Mouse (Mus musculus) kidney, adult 2 months (tissue): ENCODE measurements around the gene Pcsk6. TPM values are rescaled to one million over a fixed set of nuclear protein-coding genes. Genes with fewer than 3 reads are reported as not detected.
A peak's percentile ranks its signal among the peaks of the same experiment; 100 is the strongest.
"Not testable (repeated sequence)": the region's sequence is repeated elsewhere in the genome, so short reads cannot be mapped to it uniquely, and the experiment has no call there.

Experiments used
- DNase-seq: peaks from one replicate; pipeline ENCODE4 v3.0.0; 2021
- H3K27ac ChIP-seq: fragments of 200-500 bp; 2 replicates; pipeline ENCODE4 v1.5.1; 2012; ENCODE audit warnings: low read depth, low read length, control low read depth, inconsistent platforms; ENCODE audit not compliant: insufficient read depth
- H3K27me3 ChIP-seq: fragments of 200-500 bp; replicated peaks from 2 replicates; pipeline ENCODE4 v1.6.1; 2012; ENCODE audit warnings: mild to moderate bottlenecking, moderate library complexity, low read length, inconsistent platforms; ENCODE audit not compliant: control insufficient read depth, insufficient read depth
- H3K36me3 ChIP-seq: fragments of 200-500 bp; 2 replicates; pipeline ENCODE4 v1.6.1; 2012; ENCODE audit warnings: mild to moderate bottlenecking, moderate library complexity, low read length, inconsistent platforms; ENCODE audit not compliant: control insufficient read depth, insufficient read depth
- H3K4me1 ChIP-seq: fragments of 200-500 bp; 2 replicates; pipeline ENCODE4 v1.6.1; 2011; ENCODE audit warnings: low read length; ENCODE audit not compliant: control insufficient read depth, insufficient read depth
- H3K4me3 ChIP-seq: fragments of 200-500 bp; 2 replicates; pipeline ENCODE4 v1.5.1; 2011; ENCODE audit warnings: mild to moderate bottlenecking, low read depth, low read length, control low read depth; ENCODE audit not compliant: insufficient read depth
- CTCF ChIP-seq: fragments of 200-500 bp; conservative IDR thresholded peaks from 2 replicates; pipeline ENCODE4 v1.5.1; 2011; ENCODE audit warnings: low read depth, mild to moderate bottlenecking, control low read depth, low read length, moderate library complexity, mixed read lengths; ENCODE audit not compliant: insufficient read depth, insufficient read length
- POLR2A ChIP-seq: fragments of 200-500 bp; IDR thresholded peaks from one replicate; pipeline ENCODE4 v1.6.1; 2011; ENCODE audit warnings: low read depth, low read length, control low read depth
- WGBS: fragments of 180-500 bp; shearing (Covaris S2); methylation state at CpG from one replicate; pipeline ENCODE4 v1.1.7; 2018; 5-methylcytosine and 5-hydroxymethylcytosine counted together
- polyA plus RNA-seq: library from polyadenylated mRNA; depleted of rRNA; stranded (reverse); fragments of >200 nt; gene quantifications from 2 replicates; pipeline ENCODE4 v1.2.3, GENCODE M21; 2012

The Pcsk6 gene
- polyA plus RNA-seq, 1 experiment: 25.0 TPM

DNA sequence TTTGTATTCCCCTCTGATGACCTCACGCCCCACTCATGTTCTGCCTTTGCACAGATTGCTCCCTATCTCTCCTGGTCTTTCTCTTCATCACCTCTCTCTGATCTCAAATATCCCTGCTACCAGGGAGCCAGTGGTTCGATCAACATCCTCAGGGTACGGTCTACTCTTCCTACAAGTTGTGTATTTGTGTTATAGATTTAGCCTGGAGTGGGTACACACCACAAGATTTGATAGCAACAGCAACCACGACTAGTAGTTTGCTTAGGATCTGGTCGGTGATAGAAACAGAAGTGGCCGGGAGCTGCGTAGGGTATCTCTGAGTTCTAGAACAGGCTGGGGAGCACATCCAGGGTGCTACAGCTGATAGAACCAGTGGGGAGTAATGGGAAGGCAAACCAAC, 54.3 kb downstream of the Pcsk6 start:
- Histone ChIP-seq H3K4me1 (no peaks in the 10 kb centered on the region), H3K27me3 (no peaks in the 10 kb centered on the region), H3K27ac (no peak overlapping the region), H3K36me3 (no peaks in the 10 kb centered on the region), H3K4me3 (no peak overlapping the region)
- 93% methylated on average over 7 of the region's 7 CpGs for WGBS
- TF ChIP-seq CTCF (no peak), POLR2A (no peak)
- no peak for DNase-seq

DNA sequence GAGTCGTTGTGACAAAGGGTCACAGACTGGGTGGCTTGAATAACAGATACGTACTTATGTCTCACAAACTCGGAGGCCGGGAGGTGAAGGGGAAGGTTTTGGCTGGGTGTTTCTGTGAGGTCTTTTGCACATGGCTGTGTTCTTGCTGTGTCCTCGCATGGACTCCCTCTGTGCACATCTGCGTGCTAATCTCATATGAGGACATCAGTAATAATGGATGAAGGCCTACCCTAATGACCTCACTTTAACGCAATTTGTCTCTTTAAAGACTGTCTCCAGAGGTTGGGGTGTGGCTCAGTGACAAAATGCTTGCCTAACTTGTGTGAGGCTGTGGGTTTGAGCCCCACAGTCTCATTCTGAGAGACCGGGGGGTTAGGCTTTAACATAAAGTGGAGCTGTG, 55.0 kb downstream of the Pcsk6 start:
- H3K4me1 ChIP-seq: no peaks in the 10 kb centered on the region
- H3K27me3 ChIP-seq: no peaks in the 10 kb centered on the region
- WGBS: 81% methylated on average over 8 of the region's 8 CpGs
- H3K4me3 ChIP-seq: no peak overlapping the region
- TF ChIP-seq POLR2A (no peak), CTCF (no peak)
- H3K27ac ChIP-seq: no peak overlapping the region
- DNase-seq: no peak
- H3K36me3 ChIP-seq: no peaks in the 10 kb centered on the region

DNA sequence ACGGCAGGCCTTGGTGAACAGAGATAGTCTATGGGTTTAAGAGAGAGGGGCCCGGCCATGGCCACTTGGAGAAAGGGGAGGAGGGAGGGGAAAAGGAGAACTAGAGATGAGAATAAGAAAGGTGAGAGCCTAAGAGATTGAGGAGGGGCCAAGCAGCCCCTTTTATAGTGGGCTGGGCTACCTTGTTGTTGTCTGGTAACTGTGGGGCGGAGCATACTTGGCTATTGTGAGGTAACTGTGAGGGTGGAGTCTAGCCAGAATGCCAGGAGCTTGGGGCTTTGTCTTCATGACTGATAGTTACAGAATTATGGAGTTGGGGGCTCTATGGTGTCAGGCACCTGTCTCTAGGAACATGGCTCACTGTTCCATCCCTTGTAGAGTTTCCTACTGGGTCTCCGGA, 56.9 kb downstream of the Pcsk6 start:
- Histone ChIP-seq H3K4me1 (no peaks in the 10 kb centered on the region), H3K36me3 (no peaks in the 10 kb centered on the region), H3K27ac (no peak overlapping the region), H3K27me3 (no peaks in the 10 kb centered on the region), H3K4me3 (no peak overlapping the region)
- no peak for DNase-seq
- WGBS: over 99% methylated on average over 4 of the region's 4 CpGs
- TF ChIP-seq POLR2A: no peak
- no peak for TF ChIP-seq CTCF

DNA sequence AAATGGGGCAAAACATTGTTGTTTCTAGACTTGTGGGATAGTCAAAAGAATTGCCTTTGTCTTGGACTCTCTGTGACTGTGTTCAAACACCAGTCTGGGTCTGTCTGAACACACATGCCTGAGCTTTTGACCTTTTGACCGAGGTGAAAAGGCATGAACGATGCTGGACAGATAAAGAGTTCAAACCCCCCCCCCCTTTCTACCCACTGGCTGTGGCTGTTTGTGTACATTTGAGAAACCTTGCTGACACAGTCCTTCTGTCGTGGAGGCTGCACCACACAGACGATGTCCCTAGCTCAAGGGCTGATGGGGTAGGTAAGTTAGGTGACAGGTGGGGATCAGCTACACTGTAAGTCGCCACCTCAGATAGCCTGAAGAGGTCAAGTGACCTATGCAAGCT, 67.9 kb downstream of the Pcsk6 start:
- 37% methylated on average over 5 of the region's 5 CpGs for WGBS
- H3K4me1 ChIP-seq: no peaks in the 10 kb centered on the region
- DNase-seq: no peak
- H3K36me3 ChIP-seq: no peaks in the 10 kb centered on the region
- no peak overlapping the region for H3K4me3 ChIP-seq
- peak overlapping the region; percentile 43 for H3K27ac ChIP-seq
- no peaks in the 10 kb centered on the region for H3K27me3 ChIP-seq
- no peak for TF ChIP-seq CTCF
- no peak for TF ChIP-seq POLR2A

DNA sequence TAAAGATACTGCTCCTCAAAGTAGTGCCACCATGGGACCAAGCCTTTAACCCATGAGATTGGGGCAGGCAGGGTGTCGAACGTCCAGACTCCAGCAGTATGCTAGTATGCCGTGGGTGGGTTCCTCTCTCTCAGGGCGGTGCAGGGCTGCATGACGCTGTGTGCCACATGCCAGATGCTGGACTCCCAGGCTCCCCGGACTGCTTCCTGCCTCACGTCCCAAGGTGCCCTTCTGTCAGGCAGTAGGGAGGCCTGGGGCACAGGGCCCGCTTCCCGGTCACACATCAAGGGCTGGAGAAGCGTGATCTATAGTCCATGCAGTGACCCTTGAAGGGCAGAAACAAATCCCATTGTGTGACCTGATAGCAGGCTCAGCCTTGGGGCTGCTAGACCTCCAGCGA, 68.9 kb downstream of the Pcsk6 start:
- peak; percentile 65 for DNase-seq
- no peaks in the 10 kb centered on the region for H3K4me1 ChIP-seq
- no peak for TF ChIP-seq CTCF
- no peak for TF ChIP-seq POLR2A
- no peaks in the 10 kb centered on the region for H3K27me3 ChIP-seq
- 26% methylated on average over 11 of the region's 11 CpGs for WGBS
- H3K4me3 ChIP-seq: no peak overlapping the region
- H3K27ac ChIP-seq: peak overlapping the region; percentile 43
- no peaks in the 10 kb centered on the region for H3K36me3 ChIP-seq

DNA sequence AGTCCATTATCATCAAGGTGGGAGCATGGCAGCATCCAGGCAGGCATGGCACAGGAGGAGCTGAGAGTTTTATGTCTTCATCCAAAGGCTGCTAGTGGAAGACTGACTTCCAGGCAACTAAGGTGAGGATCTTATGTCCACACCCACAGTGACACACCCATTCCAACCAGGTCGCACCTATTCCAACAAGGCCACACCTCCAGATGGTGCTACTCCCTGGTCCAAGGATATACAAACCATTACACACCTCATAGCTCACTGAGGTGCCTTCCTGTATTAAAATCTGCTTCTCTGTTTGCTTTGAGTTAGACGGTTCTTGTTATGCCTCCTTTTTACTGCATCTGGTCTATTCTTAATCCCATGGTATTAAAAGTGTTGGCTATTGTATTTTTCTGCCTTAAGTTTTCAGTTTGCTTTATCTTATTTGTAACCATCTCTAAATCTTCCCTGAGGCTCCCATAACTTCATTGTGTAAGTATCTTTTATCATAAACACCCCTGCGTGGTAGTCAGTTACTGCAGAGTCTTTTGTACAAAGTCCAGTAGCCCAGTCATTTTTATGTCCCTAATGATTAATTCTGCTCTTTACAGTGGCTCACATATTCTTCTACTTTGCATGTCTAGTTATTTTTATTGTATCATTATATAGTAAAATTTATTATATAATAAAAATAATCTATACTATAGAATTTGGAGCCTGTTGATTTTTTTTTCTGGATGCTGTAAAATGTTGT, 72.9 kb downstream of the Pcsk6 start:
- not testable (repeated sequence) for H3K4me3 ChIP-seq, DNase-seq, H3K27ac ChIP-seq, H3K36me3 ChIP-seq, H3K27me3 ChIP-seq, H3K4me1 ChIP-seq
- WGBS: 61% methylated on average over 3 of the region's 3 CpGs

DNA sequence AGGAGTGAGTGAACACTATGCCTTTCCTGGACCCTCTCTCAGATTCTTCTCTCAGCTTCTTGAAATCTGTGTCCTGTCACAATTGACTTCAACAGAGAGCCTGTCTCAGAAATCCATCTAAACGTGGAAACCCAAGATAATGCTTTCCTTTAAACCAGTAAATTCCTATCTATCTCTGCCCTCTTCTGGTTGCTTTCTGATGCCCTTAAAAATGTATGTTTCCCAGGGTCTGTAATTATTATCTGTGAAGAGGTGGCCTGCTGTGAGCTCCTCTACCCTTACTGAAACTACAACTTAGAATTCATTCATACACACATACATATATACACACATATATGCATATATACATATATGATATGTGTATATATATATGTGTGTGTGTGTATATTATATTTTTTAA, 73.7 kb downstream of the Pcsk6 start:
- 22% methylated on average over 1 of the region's 1 CpGs for WGBS
- H3K36me3 ChIP-seq: no peaks in the 10 kb centered on the region
- H3K27ac ChIP-seq: no peak overlapping the region
- H3K4me1 ChIP-seq: no peaks in the 10 kb centered on the region
- no peak overlapping the region for H3K4me3 ChIP-seq
- H3K27me3 ChIP-seq: no peaks in the 10 kb centered on the region
- no peak for DNase-seq
- no peak for TF ChIP-seq CTCF
- no peak for TF ChIP-seq POLR2A
